Mouse (Mus musculus) adrenal gland, postnatal 10 days (tissue): ENCODE results near the gene Foxo1. TPM values are rescaled to one million over a fixed set of nuclear protein-coding genes. Genes with fewer than 3 reads are reported as not detected.

Experiments used
- total RNA-seq, 2 experiments: library from RNA; stranded (reverse); gene quantifications; 2 replicates each; pipeline ENCODE4 v1.2.3; 2021

Foxo1 gene
- total RNA-seq, 2 experiments from 2014 or later = 25.9 to 42.2 TPM

Other genes starting within 250 kb of the Foxo1 start
- 10 to 100 TPM in 1 of 2 experiments, 1 to 10 TPM in 1; 8.3 to 10.9 TPM for gene Maml3, start 163.3 kb upstream of the Foxo1 start, total RNA-seq